ENCODE assay signal across 13 mouse cellular contexts in the genomic region with DNA sequence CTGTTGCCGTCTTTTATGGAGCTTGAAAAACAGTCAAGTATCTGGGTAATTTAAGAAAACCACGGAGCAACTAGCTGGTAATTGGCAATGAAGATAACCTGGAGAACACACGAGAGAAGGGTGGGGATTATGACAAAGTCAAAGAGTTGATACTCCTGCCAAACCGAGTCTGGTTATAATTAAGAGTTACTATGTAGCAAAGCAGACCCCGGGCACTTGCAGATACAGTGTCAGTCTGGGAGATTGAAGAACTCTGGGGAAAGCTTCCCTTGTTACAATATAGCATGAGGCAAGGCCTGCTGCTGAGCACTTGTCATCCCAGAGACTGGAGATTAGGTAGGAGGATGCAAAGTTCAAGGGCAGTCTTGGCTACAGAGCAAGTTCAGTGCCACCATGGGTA.
"Had no signal": no experiment of that assay in that cellular context is flagged by ENCODE, and none has a peak within 500 bp of the region (broad histone marks: within the 10 kb centered on the region; RNA-seq: fewer than 3 reads in every experiment).

No protein-coding gene starts in this region.

- H3K27ac ChIP-seq: liver, embryonic 14.5 days; macrophage; midbrain, embryonic 13.5 days had no signal

- H3K36me3 ChIP-seq: midbrain, embryonic 13.5 days had no signal

- DNase-seq: kidney, adult 18-20 months; kidney, adult 9 months; kidney, postnatal 14 days; kidney, postnatal 4 days; liver, postnatal 0 days; lung, embryonic 14.5 days; retina, postnatal 1 day; thymus, postnatal 4 days had no signal

- H3K9me3 ChIP-seq: midbrain, embryonic 13.5 days had no signal

- H3K4me2 ChIP-seq: liver, embryonic 11.5 days; lung, embryonic 14.5 days; midbrain, embryonic 13.5 days had no signal

- H3K4me3 ChIP-seq: midbrain, embryonic 13.5 days had no signal

- H3K27me3 ChIP-seq: midbrain, embryonic 13.5 days had no signal

- ATAC-seq: intestine, embryonic 16.5 days; liver, postnatal 0 days; midbrain, embryonic 13.5 days had no signal

- H3K9ac ChIP-seq: liver, embryonic 14.5 days; liver, postnatal 0 days; lung, embryonic 14.5 days; midbrain, embryonic 13.5 days had no signal
